Mouse (Mus musculus) cerebellum, postnatal 14 days (tissue): ENCODE data around the gene Pdia5.
A peak's percentile ranks its signal among the peaks of the same experiment; 100 is the strongest.

Experiments used
- DNase-seq, 2 experiments: peaks; one replicate each; pipeline ENCODE4 v3.0.0; 2021; ENCODE audit warnings: mixed read lengths in 2 of 2

Gene Pdia5

DNA sequence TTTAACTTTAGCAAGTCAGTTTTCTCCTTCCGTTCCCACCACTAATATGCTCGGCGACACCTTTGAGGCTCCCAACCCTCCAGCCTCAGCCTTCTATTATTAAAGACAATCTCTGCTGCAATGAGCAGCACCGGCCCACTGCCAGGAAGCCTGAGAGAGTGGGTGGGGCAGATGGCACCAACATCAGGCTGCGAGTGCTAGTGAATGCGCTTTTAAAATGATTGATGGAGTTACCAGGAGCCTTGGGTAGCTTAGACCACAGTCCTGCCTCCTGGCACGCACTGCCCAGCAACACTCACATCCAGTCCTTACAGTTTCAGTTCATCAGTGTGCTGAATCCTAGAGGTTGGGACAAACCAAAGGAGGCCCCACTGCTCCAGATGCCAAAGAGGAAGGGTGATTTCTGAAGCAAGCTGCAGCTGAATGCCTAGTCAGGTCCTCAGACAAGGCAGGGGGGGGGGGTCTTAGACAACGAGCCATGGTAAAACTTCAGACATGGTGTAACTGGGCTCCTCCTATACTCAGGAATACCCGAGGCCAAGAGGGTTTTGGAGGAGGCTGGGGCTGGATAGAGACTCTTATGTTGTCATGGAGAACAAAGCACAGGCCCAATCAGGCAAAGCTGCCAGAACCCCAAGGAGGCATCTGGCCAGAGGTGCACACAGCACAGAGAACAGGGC is 49.2 kb downstream of the Pdia5 start:
- no peak for DNase-seq

DNA sequence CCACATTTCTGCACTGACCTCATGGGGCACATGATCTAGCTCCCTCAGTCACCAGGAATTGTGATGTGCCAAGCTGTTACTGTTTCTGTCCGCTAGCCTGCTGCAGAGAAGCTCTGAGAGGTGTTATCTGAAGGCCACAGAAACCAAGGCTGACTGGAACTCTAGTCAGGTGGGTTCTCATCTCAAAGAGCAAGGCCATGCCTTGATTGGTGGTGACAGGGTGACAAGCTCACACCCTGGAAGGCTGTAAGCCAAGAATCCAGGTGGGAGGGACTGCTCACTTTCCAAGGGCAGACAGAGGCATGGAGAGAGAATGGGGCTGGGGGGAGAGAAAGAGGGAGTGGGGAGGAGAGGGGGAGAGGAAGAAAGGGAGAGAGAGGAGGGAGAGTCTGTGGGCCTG is 51.6 kb downstream of the Pdia5 start:
- no peak for DNase-seq

DNA sequence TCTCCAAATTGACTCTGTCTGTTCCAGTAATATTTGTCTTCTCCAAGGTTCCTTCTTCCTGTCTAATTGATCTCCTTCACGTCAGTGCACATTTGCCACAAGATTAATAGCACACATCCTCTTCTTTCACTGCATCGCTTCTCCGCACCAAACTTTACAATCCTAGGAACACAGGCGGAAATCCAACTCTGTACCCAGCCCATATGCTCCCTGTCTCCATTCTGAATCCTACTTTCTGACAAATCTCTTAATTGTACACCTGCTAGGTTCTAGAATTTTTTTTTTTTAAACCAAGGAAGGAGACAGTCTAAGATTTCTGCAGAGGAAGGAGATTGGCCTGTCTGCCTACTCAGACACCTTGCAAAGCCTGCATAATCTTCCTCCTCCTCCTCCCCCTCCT is 59.1 kb downstream of the Pdia5 start:
- no peak for DNase-seq

DNA sequence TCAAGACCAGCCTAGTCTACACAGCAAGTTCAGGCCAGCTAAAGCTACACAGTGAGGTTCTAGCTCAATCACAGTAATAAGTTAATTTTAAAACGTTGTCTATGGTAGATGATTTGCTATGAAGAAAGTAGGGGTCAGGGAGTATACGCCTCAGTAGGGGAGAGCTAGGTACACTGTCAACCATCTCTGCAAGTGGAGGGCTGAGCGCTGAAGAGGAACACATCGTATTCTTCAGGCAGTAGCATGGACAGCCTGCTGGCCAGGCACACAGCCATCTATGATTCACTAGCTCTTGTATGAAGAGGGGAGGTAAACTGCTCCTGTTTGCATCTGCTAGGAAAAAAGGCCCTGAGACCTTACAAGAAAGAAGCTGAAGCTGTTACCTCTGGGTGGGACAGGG is 65.7 kb downstream of the Pdia5 start:
- DNase-seq: peak in 1 of 2 experiments; percentile 33

DNA sequence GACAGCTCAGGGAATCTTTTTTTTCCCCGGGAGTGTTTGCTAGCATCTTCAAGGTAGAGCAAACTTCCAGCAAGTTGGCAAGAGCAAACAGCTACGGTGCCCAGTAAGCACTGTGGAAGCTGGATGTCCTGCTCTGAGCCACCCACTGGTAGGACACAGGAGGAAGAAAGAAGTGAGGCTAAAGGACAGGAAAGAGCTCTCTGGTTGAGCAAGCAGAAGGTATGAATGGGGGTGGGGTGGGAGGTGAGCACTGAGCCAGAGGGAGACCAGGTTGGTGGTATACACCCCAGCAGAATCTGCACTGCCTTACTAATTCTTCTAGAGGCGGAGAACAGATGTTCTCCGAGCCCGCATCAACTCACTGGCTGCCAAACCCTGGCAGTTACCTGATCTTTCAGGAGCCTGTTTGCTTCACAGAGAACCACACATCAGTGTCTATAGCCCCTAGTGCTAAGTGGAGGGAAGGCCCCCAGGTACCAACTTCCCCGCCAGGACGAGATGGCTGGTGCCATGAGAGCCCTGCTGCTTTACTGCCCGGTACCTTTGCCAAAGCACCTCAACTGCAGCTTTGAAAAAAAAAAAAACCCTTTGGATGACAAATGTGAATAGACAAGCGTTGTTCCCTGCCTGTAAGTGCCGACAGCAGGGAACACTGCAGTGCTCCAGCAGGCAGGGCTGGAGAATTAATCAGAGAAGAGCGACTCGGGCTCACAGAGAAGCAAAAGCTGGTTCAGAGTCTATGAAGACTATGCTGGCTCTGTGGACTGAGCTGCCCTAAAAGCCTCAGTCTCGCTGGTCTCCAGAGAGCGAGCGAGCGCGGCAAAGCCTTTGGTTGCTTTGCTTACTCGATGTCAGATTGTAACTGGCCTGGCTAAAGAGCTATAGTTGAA is 67.2 kb downstream of the Pdia5 start:
- peak; percentile 40 to 43 for DNase-seq

DNA sequence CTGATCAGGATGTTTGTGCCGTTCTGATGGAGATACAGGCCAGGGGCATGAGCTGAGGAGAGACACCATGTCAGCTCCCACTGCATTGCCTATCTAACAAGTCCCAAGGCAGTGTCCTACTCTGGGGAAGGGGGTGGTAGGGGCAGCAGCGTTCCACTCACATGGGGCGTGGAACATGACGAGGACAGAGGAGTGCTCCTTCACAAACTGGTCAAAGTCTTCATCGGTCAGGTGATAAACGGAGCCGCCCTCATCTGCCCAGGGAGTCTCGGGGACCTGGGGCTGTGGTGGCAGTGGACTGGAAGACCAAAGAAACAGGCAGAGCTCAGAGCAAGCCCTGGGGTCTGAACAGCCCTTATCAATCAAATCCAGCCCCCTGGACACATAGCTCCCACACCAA is 68.0 kb downstream of the Pdia5 start:
- DNase-seq: no peak

DNA sequence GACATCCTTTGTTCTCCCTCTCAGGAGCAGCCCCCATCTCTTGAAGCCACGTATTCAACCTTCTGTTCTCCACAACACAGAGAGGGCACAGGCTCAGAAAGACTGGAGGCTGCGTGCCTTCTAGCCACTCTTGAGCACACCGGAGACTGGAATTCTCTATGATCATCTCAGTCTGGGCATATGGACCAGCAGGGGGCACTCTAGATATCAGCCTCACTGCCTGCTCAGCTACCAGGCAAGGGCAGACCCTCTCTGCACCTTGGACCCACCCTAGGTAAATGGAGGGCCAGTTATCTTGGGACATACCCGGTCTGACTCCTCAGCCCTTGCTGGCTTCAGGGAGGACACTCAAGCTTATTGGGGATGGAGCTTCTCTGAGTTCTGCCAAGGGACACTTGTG is 68.5 kb downstream of the Pdia5 start:
- DNase-seq: peak; percentile 52 to 59

DNA sequence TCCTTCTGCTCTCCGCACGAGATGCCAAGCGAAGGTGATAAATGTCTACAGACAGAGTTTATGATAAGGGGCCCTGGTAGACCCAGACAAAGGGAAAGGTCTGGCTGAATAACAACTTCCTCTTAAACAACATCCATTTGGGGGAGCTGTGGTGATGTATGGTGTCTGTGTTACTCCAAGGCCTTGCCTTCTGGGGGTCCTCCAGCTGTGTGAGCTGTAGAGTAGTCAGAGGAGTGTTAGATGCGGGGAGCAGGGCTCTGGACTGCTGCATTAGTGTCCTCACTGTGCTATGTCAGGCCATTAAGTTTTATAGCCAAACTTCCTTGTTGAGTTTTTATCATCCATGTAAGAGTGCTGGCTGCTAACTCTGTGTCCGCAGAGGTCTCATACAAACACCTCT is 76.1 kb downstream of the Pdia5 start:
- no peak for DNase-seq

DNA sequence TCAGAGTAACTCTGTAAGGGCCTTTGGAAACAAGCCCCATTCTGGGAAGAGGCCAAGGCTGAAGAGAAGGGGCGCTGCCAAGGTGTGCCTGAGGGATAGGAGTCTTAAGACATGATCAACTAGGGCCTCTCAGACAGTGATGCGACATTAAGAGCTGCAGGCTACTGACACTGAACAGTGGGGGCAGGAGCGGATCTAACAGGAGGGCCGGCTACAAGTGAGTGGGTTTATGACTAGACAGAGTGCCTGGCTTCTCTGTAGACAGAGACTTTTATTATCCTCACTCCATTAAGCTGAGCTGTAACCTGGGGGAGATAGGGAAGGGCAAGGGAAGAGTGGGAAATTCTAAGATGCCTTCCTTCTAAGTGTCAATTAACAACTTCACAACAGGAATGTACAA is 84.0 kb downstream of the Pdia5 start:
- DNase-seq: no peak

DNA sequence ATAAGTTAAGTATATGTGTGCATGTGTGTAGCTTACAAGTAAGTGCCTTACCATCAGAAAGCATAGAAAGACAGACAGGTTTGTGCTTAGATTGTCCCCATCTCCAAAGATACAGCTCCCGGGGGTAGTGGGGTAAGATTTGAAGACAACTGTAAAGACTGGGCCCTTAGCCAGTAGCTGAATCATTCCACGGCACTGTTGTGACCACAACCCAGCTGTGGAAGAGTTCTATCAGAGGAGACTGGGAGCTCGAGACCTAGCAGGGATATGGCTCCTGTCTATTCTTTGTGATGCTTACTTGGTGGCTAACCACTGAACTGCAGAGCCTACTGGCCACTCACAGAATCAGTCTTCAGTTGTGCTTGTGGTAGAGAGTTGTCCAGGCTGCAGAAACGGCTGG is 84.5 kb downstream of the Pdia5 start:
- DNase-seq: no peak

DNA sequence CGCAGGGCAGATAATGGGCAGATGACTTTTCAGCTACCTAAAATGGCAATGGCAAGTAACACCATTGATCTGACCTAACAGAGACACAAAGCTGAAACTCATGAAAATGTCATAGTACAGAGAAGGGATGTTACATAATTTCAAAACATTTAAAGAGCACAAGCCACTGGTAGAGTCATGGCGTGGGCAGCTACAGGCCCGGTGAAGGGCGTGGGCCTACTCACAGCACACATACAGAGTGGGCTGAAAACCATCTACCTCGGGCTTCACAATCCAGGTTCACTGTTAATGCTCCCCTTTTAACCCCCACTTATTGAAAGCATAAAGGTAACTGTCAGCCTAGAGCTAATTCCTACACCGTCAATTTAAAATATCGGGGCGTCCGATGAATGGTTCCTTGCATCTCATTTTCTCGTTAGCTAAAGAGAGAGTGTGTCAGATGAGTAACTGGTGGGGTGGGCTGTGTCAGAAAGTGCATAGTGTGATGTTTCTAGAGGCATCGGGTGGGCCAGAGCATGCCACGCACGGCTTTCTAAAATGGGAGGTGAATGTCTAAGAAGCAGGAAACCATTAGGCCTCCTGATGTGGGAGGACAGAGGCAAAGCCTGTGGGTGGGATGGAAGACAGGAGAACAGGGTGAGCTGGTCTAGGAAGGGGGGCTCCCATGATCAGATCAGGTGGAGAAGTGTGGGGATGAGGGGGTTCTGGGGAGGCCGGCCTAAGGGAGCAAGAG is 85.2 kb downstream of the Pdia5 start:
- DNase-seq: no peak

DNA sequence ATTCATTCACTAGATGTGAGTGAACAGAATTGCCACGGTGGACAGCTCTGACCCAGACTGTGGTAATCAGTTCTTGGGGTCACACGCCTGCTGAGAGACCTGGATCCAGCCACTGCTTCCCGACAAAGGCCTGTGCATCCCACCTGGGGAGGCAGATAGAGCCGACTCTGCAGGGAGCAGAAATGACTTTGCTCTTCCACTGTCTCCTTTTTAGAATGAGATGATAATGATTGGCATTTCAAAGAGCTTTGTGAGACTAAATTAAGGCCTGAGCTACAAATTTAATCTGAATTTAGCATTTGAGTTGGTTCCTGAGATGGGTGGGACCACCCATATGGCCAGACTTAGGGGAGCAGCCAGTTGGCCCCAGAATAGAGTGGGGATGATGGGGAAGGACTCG is 85.8 kb downstream of the Pdia5 start:
- no peak for DNase-seq

DNA sequence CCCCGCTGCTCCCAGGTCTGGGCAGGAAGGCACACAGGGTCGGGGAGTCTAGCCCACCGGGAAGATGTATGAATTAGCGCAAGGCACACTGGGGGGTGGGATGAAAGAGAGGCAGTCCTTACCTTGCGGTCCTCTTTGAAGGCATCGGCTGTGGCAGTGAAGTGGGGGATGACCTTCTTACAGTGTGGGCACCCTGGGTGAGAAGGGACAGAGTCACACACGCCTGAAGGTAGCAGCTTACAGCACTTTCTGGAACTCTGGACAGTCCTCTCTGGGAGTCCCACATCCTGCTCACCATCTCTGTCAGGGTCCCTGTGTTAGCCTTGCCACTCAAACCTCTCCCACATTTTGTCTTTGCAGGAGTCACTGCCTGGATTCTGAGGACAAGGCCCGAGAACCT is 86.8 kb downstream of the Pdia5 start:
- DNase-seq: no peak

DNA sequence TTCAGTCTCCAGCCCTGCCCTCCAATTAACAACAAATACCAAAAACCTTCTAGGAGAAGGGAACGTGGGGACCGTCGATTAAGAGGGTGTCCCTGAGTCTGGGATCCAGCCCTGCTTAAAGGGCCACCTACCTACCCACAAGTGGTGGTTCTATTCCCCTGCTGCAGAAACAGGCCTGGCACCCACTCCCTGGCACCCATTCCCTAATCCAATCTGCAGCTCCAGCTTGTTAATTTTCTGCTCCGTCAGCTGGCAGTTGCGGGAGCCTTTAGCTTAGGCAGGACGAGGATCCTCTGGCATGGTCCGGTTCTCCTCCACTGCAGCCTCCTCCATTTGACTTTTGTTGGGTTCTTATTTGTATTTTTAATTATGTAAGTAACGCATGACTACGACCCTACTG is 87.3 kb downstream of the Pdia5 start:
- no peak for DNase-seq

DNA sequence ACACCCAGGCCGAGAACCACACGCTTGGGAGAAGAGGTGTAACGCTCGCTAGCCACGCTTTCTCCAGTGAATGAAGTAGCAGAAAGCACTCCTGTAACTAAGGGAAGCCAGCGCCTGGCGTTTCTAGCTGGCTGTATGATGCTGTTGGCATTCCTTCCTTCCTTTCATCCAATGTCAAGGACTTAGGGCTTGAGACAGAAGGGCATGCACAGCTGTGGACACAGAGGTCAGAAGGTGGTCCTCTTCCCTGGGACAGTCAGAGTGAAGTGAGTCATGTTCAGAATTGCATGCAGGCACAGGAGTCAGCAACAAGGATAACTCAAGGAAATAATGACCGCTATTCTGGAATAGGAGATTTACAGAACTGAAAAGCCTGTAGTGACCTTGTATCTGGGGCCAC is 97.9 kb downstream of the Pdia5 start:
- no peak for DNase-seq

DNA sequence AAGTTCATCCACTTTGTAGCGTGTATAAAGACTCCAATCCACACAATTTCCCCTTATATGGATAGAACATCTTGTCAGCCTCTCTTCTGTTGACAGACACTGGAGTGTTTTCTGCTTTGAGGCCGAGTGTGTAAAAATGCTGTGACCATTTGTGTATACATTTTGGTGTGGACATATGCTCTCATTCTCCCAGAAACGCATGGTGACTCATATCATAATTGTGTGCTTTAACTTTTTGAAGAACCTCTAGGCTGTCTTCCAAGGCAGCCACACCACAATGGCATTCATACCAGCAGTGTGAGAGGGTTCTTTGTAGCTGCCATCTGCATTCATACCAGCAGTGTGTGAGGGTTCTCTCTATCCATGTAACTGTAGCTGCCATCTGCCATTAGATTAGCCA is 105.0 kb downstream of the Pdia5 start:
- no peak for DNase-seq

DNA sequence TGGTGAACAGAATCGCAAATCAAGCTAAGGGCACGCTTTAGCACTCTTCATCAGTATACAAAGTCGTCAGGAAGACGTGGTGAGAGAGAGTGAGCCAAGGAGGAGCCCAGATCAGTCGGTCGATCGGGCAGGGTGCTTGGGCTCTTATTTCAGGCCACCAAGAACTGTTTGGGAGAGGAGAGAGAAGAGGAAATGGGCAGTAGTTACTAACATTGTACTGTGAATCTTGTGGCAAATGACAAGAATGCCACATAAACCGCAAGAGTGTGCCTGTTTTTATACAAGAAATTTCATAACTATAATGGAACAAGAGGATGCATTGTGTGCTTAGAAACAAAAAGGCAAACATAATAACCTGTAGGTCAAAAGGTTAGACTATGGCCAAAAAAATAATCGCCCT is 110.6 kb downstream of the Pdia5 start:
- no peak for DNase-seq

DNA sequence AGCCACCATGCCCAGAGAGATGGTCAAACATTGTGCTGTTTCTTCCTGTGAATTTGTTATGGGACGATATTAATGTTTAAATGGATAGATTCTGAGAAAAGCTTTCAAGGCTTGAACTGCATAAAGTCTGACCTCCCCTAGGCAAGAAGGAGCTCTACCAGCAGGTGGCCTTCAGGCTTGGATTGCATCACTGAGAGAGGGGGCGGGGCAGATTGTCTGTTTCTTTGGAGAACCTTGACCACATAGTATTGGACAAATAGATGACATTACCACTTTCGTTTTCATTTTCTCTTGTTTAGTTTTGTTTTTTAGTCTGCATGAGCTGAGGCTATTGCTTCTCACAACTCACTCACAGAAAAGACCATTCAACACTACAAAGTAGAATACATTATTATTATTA is 111.3 kb downstream of the Pdia5 start:
- no peak for DNase-seq

DNA sequence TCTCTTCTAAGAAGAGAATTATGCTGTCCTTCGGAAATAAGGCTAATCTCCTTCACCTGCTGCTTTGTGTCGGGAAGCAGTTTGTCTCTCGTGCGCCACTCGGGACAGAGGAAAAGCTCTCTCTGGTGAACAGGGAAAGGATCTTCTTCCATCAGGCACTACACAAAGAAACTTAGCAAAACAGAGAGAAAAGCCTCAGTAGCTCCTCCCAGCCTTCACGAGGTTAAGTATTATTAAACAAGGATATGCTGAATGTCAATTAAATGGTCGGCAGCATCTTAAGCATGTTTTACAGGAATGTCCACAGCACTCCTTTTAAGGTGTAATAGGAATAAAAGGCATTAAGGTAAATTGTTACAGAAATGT is 126.6 kb downstream of the Pdia5 start:
- DNase-seq: no peak

DNA sequence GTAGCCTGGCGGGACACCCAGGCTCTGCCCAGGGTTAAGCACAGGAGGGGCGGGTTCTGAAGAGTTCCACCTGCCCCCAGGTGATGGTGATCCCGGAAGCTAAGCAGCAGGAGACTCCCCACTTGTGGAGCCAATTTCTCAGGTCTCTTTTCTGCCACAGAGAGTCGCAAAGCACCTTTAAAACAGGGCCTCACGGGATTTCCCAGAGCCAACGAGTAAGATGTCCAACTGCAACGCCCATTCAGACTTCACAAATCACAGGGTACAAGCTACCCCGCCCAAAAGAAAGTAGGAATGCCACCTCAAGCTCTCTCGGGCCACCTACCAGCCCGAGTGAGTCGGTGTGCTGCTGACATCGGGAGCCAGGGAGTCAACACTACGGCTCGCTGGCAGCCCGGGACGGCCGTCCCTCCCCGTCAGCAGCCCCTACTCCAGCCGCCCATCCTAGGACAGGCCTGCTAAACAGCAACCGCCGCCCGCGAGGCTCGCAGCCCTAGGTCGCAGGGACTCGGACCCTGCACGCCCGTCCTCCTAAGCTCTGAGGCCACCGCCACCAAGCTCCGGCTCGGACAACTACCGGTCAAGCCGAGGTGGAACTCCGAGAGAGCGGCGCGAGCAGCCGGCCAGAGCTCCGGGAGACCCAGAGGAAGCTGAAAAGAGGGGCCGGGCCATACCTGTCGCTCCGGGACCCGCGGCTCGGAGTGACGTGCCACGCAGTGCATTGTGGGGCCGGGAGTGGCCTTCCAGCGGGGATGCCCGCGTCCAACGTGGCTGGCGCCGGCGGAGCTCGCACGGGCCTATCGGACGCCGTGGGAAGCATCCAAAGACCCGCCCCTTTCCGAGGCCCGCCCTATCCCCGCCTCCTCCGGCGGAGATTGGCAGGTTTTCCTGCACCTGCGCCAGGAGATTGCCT is 127.3 kb downstream of the Pdia5 start, which contains the start of gene Sec22a:
Gene Sec22a, minus strand, starts transcription at position 769 of the 913 bp plus-strand sequence.
- DNase-seq: peak; percentile 98

DNA sequence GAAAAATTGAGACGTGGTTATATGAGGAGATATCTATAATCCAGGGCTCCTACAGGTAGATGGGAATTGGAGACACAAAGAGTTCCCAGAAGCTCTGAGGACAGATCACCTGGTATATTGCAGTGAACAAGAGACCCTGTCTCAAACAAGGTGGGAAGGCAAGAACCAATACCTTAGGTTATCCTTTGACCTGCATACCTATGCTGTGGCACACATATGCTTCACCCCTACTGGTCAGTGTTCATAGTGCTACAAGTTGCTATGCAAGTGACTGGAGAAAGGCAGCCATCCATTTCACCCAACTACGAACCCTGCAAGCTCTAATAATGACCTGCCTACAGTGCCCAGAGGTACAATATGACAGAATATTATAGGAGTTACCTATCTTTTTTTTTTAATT is 128.5 kb downstream of the Pdia5 start:
- no peak for DNase-seq

DNA sequence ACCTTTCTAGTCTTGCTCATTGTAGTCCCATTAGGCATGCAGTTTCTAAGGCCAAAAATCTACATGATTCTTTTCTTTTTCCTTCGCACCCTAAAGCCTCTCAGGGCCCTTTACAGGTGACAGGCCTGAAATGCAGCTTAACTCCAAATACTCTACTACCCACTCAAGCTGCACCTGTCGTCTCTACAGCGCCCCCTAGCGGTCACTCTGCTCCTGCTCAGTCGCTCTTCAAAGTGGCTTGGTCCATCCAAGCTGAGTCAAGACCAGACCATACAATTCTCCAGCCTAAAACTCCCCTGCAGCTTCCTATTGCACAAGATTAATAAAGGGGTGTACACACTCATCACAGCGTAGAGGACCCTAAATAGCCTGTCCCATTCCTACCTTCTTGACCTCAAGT is 130.1 kb downstream of the Pdia5 start:
- peak; percentile 69 to 82 for DNase-seq

DNA sequence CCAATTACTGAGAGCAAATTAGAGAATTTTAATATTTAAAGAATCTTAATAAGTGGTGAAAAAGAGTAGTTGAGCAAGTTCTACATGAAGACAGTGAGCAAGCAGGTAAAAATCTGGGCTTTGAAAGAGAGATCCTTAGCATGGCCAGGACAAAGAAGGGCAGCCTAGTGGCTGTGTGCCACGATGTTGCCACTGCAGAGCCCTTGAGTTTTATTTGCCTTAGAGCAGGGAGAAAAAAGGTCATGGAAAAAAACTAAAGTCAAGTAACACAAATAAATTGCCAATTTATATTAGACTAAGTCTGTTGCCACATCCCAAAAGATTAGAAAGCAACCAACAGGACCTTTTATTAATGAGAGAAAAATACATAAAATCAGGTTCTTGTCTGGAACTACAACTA is 133.2 kb downstream of the Pdia5 start:
- DNase-seq: no peak
